Mouse (Mus musculus): ENCODE results near the gene Map3k5. TPM values are rescaled to one million over a fixed set of nuclear protein-coding genes. Genes with fewer than 3 reads are reported as not detected.

Map3k5 gene
- total and polyA plus RNA-seq, 3 experiments: 15.8 to 31.0 (median 27.6) TPM

DNA sequence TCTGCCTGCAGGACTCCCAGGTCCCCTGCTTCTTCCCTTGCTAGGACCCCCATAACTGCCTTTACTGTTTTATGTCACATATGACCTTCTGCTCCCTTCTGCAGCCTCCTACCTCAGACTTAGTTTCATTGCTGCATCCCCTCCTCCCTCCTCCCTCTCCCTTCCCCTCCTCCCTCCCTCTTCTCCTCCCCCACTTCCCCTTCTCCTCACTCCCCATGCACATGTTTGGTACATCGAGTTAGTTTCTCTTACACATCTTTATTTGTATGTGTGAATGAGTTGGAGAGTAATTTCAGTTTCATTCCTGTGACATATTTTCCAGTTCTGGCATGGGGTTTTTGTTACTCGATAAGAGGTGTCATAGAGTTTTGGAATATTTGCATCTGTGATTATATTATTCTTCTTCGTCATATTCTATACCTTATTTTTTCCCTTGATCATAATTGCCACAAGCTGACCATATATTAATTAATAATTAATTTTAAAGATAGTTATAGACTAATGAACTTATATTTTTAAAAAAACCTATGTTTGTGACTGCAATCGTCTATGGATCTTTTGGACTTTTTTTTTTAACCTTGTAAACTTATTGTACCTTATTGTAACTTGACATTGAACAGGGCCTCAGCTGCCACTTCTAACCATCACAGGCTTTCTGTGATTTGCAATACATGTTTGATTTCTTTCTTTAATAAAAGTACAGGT is 65.6 kb downstream of the Map3k5 start (continued):
- TF ChIP-seq CHD2 (IDR thresholded peaks at IDR 0.05; ENCODE audit: low read length): peak; percentile 98
- peak; percentile 61; the same call in 1 of the 2 replicates for TF ChIP-seq ELF1 (IDR thresholded peaks at IDR 0.05; ENCODE audit: low read depth, low read length)
- no peak for TF ChIP-seq CTCF (conservative IDR thresholded peaks at IDR 0.05 in 1 of 2, IDR thresholded peaks at IDR 0.05 in 1 of 2; ENCODE audit: low read depth in 2 of 2, low read length in 2 of 2)
- TF ChIP-seq TCF12 (IDR thresholded peaks at IDR 0.05; ENCODE audit: low read depth, low read length): peak; percentile 91
- TF ChIP-seq JUN (IDR thresholded peaks at IDR 0.05; ENCODE audit: insufficient read depth, low read depth, low read length): peak; percentile 80
- TF ChIP-seq SIN3A (IDR thresholded peaks at IDR 0.05; ENCODE audit: low read length): peak; percentile 71
- 0 out of 2 replicates have a peak, but pooled peaks have one; percentile 27 for TF ChIP-seq POLR2A (IDR thresholded peaks at IDR 0.05; ENCODE audit: low read depth, low read length)
- 0 out of 2 replicates have a peak, but pooled peaks have one; percentile 60 for TF ChIP-seq MAFK (IDR thresholded peaks at IDR 0.05; ENCODE audit: insufficient replicate concordance, low read length)
- TF ChIP-seq MEF2A (IDR thresholded peaks at IDR 0.05; ENCODE audit: borderline replicate concordance, low read depth, low read length): peak; percentile 90
- TF ChIP-seq MXI1 (IDR thresholded peaks at IDR 0.05; ENCODE audit: low read depth, low read length): peak; percentile 84
- TF ChIP-seq TBP (conservative IDR thresholded peaks at IDR 0.05; ENCODE audit: low read depth, low read length): no peak
- peak; percentile 51; the same call in 1 of the 2 replicates for TF ChIP-seq JUND (conservative IDR thresholded peaks at IDR 0.05; ENCODE audit: low read depth, low read length)
- 0 out of 2 replicates have a peak, but pooled peaks have one; percentile 46 for TF ChIP-seq KAT2A (IDR thresholded peaks at IDR 0.05; ENCODE audit: insufficient replicate concordance, low read length)
- no peak for TF ChIP-seq ZKSCAN1 (IDR thresholded peaks at IDR 0.05; ENCODE audit: borderline replicate concordance, low read depth, low read length)
- TF ChIP-seq UBTF (IDR thresholded peaks at IDR 0.05; ENCODE audit: low read depth, low read length): no peak
- TF ChIP-seq MAX (IDR thresholded peaks at IDR 0.05; ENCODE audit: low read length): peak; percentile 87
- peak; percentile 100 for TF ChIP-seq MAZ (IDR thresholded peaks at IDR 0.05; ENCODE audit: low read depth, low read length)

DNA sequence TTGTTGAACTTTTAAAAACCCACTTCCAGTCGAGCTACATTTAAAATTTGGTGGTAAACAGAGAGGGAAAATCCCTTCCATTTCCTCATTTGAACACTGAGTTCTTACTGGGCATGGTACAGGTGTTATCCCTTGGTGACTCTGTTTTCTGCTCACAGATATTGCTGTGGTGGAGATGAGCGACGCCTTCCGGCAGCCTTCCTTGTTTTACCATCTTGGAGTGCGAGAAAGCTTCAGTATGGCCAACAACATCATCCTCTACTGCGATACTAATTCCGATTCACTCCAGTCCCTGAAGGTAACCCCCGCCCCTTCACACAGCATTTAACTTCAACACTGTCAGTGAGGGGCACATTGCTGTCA is 66.1 kb downstream of the Map3k5 start:
- dilution Hi-C loops (cut with MboI; ENCODE audit: extremely low pct_ligation_motif_present, extremely low pct_unique_long_range_greater_than_20kb, low sequenced_read_pairs): no loop called here
- Histone ChIP-seq H3K36me3 (replicated peaks in 1 of 2; ENCODE audit: control insufficient read depth in 1 of 2, insufficient read depth in 1 of 2, low read length in 1 of 2) (peaks cover 0 to 27% of the 10 kb centered on the region in 2 experiments), H3K9me3 (replicated peaks; ENCODE audit: low read length) (peaks cover 6% of the 10 kb centered on the region), H3K4me3 (replicated peaks in 1 of 3; ENCODE audit: low read depth in 2 of 3, low read length in 2 of 3, poor library complexity in 1 of 3) (peak overlapping the region in 1 of 3 experiments; percentile 9), H3K27me3 (replicated peaks) (no peaks in the 10 kb centered on the region), H3K4me1 (ENCODE audit: control insufficient read depth in 1 of 2, insufficient read depth in 2 of 2) (peaks cover 23 to 83% of the 10 kb centered on the region in 2 experiments), H3K79me2 (replicated peaks; ENCODE audit: control insufficient read depth, extremely low read depth, insufficient read depth, poor library complexity, severe bottlenecking) (peaks cover 58% of the 10 kb centered on the region), H3K4me2 (ENCODE audit: insufficient read depth, low read depth, poor library complexity, severe bottlenecking) (peak overlapping the region; percentile 68), H3K27ac (ENCODE audit: insufficient read depth, low read depth) (peak overlapping the region; percentile 95), H3K9ac (ENCODE audit: insufficient read depth, low read depth) (peak overlapping the region; percentile 49; the same call in 1 of the 2 replicates)
- in situ Hi-C loops (cut with MboI; ENCODE audit: low pct_ligation_motif_present, low pct_unique_long_range_greater_than_20kb, low sequenced_read_pairs): loop anchor here (10.0 kb wide), 1 partner anchor 64 kb away; no protein-coding TSS in a partner anchor
- peak; percentile 87 for DNase-seq (ENCODE audit: extremely low read depth)
- no peak for TF ChIP-seq POLR2AphosphoS2 (IDR thresholded peaks at IDR 0.05; ENCODE audit: low read depth, low read length)
- TF ChIP-seq CTCF (conservative IDR thresholded peaks at IDR 0.05 in 1 of 2, IDR thresholded peaks at IDR 0.05 in 1 of 2; ENCODE audit: low read depth in 2 of 2, low read length in 2 of 2): peak in 1 of 2 experiments; percentile 85; a peak in 2 of 4 replicates
- peak; percentile 1; the same call in 1 of the 2 replicates for TF ChIP-seq NELFE (IDR thresholded peaks at IDR 0.05; ENCODE audit: low read depth, low read length)
- 0 out of 2 replicates have a peak, but pooled peaks have one; percentile 18 for TF ChIP-seq TBP (conservative IDR thresholded peaks at IDR 0.05; ENCODE audit: low read depth, low read length)
- peak; percentile 64; the same call in 1 of the 2 replicates for TF ChIP-seq JUND (conservative IDR thresholded peaks at IDR 0.05; ENCODE audit: low read depth, low read length)
- peak; percentile 55; the same call in 1 of the 2 replicates for TF ChIP-seq BHLHE40 (IDR thresholded peaks at IDR 0.05; ENCODE audit: low read depth, low read length)
- peak; percentile 18; the same call in 1 of the 2 replicates for TF ChIP-seq JUN (IDR thresholded peaks at IDR 0.05; ENCODE audit: insufficient read depth, low read depth, low read length)
- TF ChIP-seq SMC3 (IDR thresholded peaks at IDR 0.05; ENCODE audit: low read depth, low read length): peak; percentile 82
- no peak for TF ChIP-seq HCFC1 (IDR thresholded peaks at IDR 0.05; ENCODE audit: low read depth, low read length)
- peak; percentile 76 for TF ChIP-seq IRF4 (IDR thresholded peaks at IDR 0.05; ENCODE audit: low read depth, low read length)
- TF ChIP-seq MYC (IDR thresholded peaks at IDR 0.05; ENCODE audit: low read depth, low read length): peak; percentile 68; the same call in 1 of the 2 replicates
- no peak; the same call in 1 of the 2 replicates for TF ChIP-seq RCOR1 (conservative IDR thresholded peaks at IDR 0.05; ENCODE audit: low read depth, low read length)
- TF ChIP-seq ZMIZ1 (IDR thresholded peaks at IDR 0.05; ENCODE audit: low read depth, low read length): no peak
- peak; percentile 84; the same call in 1 of the 2 replicates for TF ChIP-seq MEF2A (IDR thresholded peaks at IDR 0.05; ENCODE audit: borderline replicate concordance, low read depth, low read length)
- peak; percentile 82 for TF ChIP-seq TCF12 (IDR thresholded peaks at IDR 0.05; ENCODE audit: low read depth, low read length)
- TF ChIP-seq RAD21 (IDR thresholded peaks at IDR 0.05; ENCODE audit: low read depth, low read length): peak; percentile 87
- peak; percentile 84 for TF ChIP-seq EP300 (IDR thresholded peaks at IDR 0.05; ENCODE audit: low read length)
- no peak for TF ChIP-seq CHD1 (IDR thresholded peaks at IDR 0.05; ENCODE audit: low read depth, low read length)
- 0 out of 2 replicates have a peak, but pooled peaks have one; percentile 59 for TF ChIP-seq ELF1 (IDR thresholded peaks at IDR 0.05; ENCODE audit: low read depth, low read length)
- TF ChIP-seq UBTF (IDR thresholded peaks at IDR 0.05; ENCODE audit: low read depth, low read length): no peak
- TF ChIP-seq POLR2A (IDR thresholded peaks at IDR 0.05; ENCODE audit: low read depth, low read length): peak; percentile 37; the same call in 1 of the 2 replicates
- TF ChIP-seq CHD2 (IDR thresholded peaks at IDR 0.05; ENCODE audit: low read length): no peak
- no peak for TF ChIP-seq USF2 (conservative IDR thresholded peaks at IDR 0.05; ENCODE audit: low read depth, low read length)
- peak; percentile 82 for TF ChIP-seq ETS1 (conservative IDR thresholded peaks at IDR 0.05; ENCODE audit: low read depth, low read length)
- TF ChIP-seq E2F4 (IDR thresholded peaks at IDR 0.05; ENCODE audit: insufficient replicate concordance, low read depth, low read length): 0 out of 2 replicates have a peak, but pooled peaks have one; percentile 67

Measured in CH12.LX (cell line).